Mouse (Mus musculus) Muller cell, postnatal 12 days (primary cell): ENCODE results near the gene C1galt1.
A peak's percentile ranks its signal among the peaks of the same experiment; 100 is the strongest.

ENCODE experiments used
- DNase-seq: peaks from one replicate; pipeline ENCODE4 v3.0.0-alpha.2; 2015; ENCODE audit errors: inconsistent ontology term

C1galt1 gene

GRCm38 (mm10) chr6:7859161-7859560 is 14.5 kb downstream of the C1galt1 start:
- no peak for DNase-seq

GRCm38 (mm10) chr6:7861033-7861432 is 16.4 kb downstream of the C1galt1 start:
- DNase-seq = no peak

- no peak for DNase-seq
These were observed 18.7 kb downstream of the C1galt1 start for GRCm38 (mm10) chr6:7863354-7863753.

- no peak for DNase-seq
These were observed 32.2 kb downstream of the C1galt1 start for GRCm38 (mm10) chr6:7876836-7877235.

- DNase-seq = no peak
These were observed 37.0 kb downstream of the C1galt1 start for GRCm38 (mm10) chr6:7881595-7882128.

- DNase-seq = peak; percentile 3
These were observed 37.9 kb downstream of the C1galt1 start for GRCm38 (mm10) chr6:7882520-7882919.

GRCm38 (mm10) chr6:7885994-7886684 is 41.5 kb downstream of the C1galt1 start:
- no peak for DNase-seq

- no peak for DNase-seq
These were observed 42.0 kb downstream of the C1galt1 start for GRCm38 (mm10) chr6:7886685-7887004.

GRCm38 (mm10) chr6:7896339-7896738 is 51.7 kb downstream of the C1galt1 start:
- no peak for DNase-seq

GRCm38 (mm10) chr6:7912015-7912414 is 67.4 kb downstream of the C1galt1 start:
- DNase-seq = no peak
